Comparison of ENCODE assay signal across 10 mouse cellular contexts in genomic region chr6:148931281-148931680, GRCm38 (mm10). TPM values are rescaled to one million over a fixed set of nuclear protein-coding genes. Genes with fewer than 3 reads are reported as not detected.
DNase-seq lines count a peak whose midpoint lies in the region; ATAC-seq and TF ChIP-seq lines count a peak whose summit lies in the region.
"Had no signal": no experiment of that assay in that cellular context is flagged by ENCODE, and none has a peak within 500 bp of the region (broad histone marks: within the 10 kb centered on the region; RNA-seq: fewer than 3 reads in every experiment).

No protein-coding gene starts in this region.

- peaks cover 25% of the 10 kb centered on the region for H3K36me3 ChIP-seq in forebrain, embryonic 11.5 days (ENCODE audit: control insufficient read depth, insufficient read depth, low read length)
- H3K36me3 ChIP-seq in forebrain, embryonic 15.5 days, result peaks cover 39% of the 10 kb centered on the region
- H3K36me3 ChIP-seq in lung, postnatal 0 days (ENCODE audit: insufficient read depth, low read length), result peaks cover 23% of the 10 kb centered on the region

- DNase-seq in forebrain, embryonic 11.5 days (ENCODE audit: low spot score), result peak; percentile 73
- no peak for DNase-seq in lung, postnatal 0 days (ENCODE audit: low spot score)
- no peak for DNase-seq in lung, postnatal 4 days
- peak; percentile 43 for DNase-seq in NIH3T3 (ENCODE audit: low read depth)
- DNase-seq in MN1 (ENCODE audit: low spot score), result no peak
- DNase-seq in layer of hippocampus, postnatal 14 days (ENCODE audit: low spot score in 2 of 2), result no peak

- H3K4me3 ChIP-seq in forebrain, embryonic 11.5 days (ENCODE audit: low read depth, low read length), result no peak overlapping the region
- H3K4me3 ChIP-seq in forebrain, embryonic 15.5 days, result no peak overlapping the region
- no peak overlapping the region for H3K4me3 ChIP-seq in lung, postnatal 0 days (ENCODE audit: low read depth, low read length)
- H3K4me3 ChIP-seq: erythroblast, embryonic 14.5 days; myocyte had no signal

- no peak for ATAC-seq in forebrain, embryonic 11.5 days (replicated peaks; ENCODE audit: low FRiP score)
- ATAC-seq in forebrain, embryonic 15.5 days (replicated peaks), result no peak
- ATAC-seq in lung, postnatal 0 days, result no peak
- peak; percentile 54 for ATAC-seq in megakaryocyte-erythroid progenitor cell, adult 5-6 weeks (replicated peaks; ENCODE audit: low FRiP score, low TSS enrichment, poor library complexity, severe bottlenecking)

- H3K9ac ChIP-seq in forebrain, embryonic 11.5 days (ENCODE audit: low read length), result no peak overlapping the region
- H3K9ac ChIP-seq in forebrain, embryonic 15.5 days (replicated peaks), result no peak overlapping the region
- H3K9ac ChIP-seq in lung, postnatal 0 days (replicated peaks; ENCODE audit: low read depth), result no peak overlapping the region

- no peak overlapping the region for H3K4me2 ChIP-seq in forebrain, embryonic 11.5 days (ENCODE audit: low read depth, low read length, severe bottlenecking)
- H3K4me2 ChIP-seq in forebrain, embryonic 15.5 days (replicated peaks), result no peak overlapping the region
- H3K4me2 ChIP-seq in lung, postnatal 0 days (replicated peaks; ENCODE audit: low read depth, low read length), result no peak overlapping the region

- no peaks in the 10 kb centered on the region for H3K27me3 ChIP-seq in forebrain, embryonic 11.5 days (ENCODE audit: control insufficient read depth, insufficient read depth, low read length)
- no peaks in the 10 kb centered on the region for H3K27me3 ChIP-seq in forebrain, embryonic 15.5 days
- no peaks in the 10 kb centered on the region for H3K27me3 ChIP-seq in lung, postnatal 0 days (replicated peaks; ENCODE audit: insufficient read depth, low read length)

- no peak for TF ChIP-seq EP300 in lung, postnatal 0 days (IDR thresholded peaks at IDR 0.05)

- 85% methylated on average over 6 of the region's 6 CpGs for WGBS in forebrain, embryonic 11.5 days
- WGBS in forebrain, embryonic 15.5 days, result 81% methylated on average over 6 of the region's 6 CpGs
- 81% methylated on average over 6 of the region's 6 CpGs for WGBS in lung, postnatal 0 days

- no peak overlapping the region for H3K27ac ChIP-seq in forebrain, embryonic 11.5 days (ENCODE audit: low read depth, low read length)
- H3K27ac ChIP-seq in forebrain, embryonic 15.5 days (replicated peaks), result no peak overlapping the region
- H3K27ac ChIP-seq in lung, postnatal 0 days (ENCODE audit: low read length), result no peak overlapping the region

- H3K4me1 ChIP-seq in forebrain, embryonic 11.5 days (replicated peaks; ENCODE audit: control insufficient read depth, insufficient read depth, low read length), result no peaks in the 10 kb centered on the region
- no peaks in the 10 kb centered on the region for H3K4me1 ChIP-seq in forebrain, embryonic 15.5 days
- no peaks in the 10 kb centered on the region for H3K4me1 ChIP-seq in lung, postnatal 0 days (ENCODE audit: insufficient read depth, low read depth, low read length)

- H3K9me3 ChIP-seq in forebrain, embryonic 11.5 days (ENCODE audit: control insufficient read depth, low read length), result no peaks in the 10 kb centered on the region
- no peaks in the 10 kb centered on the region for H3K9me3 ChIP-seq in forebrain, embryonic 15.5 days
- no peaks in the 10 kb centered on the region for H3K9me3 ChIP-seq in lung, postnatal 0 days (ENCODE audit: low read length)

- TF ChIP-seq CTCF in lung, postnatal 0 days (IDR thresholded peaks at IDR 0.05), result peak; percentile 34

RNA-seq across cellular contexts. Expression of gene Sinhcaf, which starts 15.0 kb away (rescaled TPM):
- polyA plus RNA-seq in forebrain, embryonic 11.5 days (2014; fragmentation: Nextera tagmentation; extraction: Ambion mirVana), result 292 and 305 TPM in 2 replicates
- polyA plus RNA-seq in forebrain, embryonic 15.5 days (2015; fragmentation: Nextera tagmentation; extraction: Ambion mirVana), result 122 and 125 TPM in 2 replicates
- polyA plus RNA-seq in lung, postnatal 0 days (2015; fragmentation: Nextera tagmentation; extraction: Ambion mirVana), result 46.3 and 47.8 TPM in 2 replicates
- total RNA-seq in megakaryocyte-erythroid progenitor cell, adult 5-6 weeks (2014; fragmentation: Nextera tagmentation), result 32.1 and 46.3 TPM in 2 replicates
- 134 and 160 TPM in 2 replicates for total RNA-seq in megakaryocyte-erythroid progenitor cell, adult 5-6 weeks (2017)
- total RNA-seq in layer of hippocampus, postnatal 14 days (2021), result 1 to 10 TPM; 5.9 to 9.6 TPM

RNA-seq across cellular contexts. Expression of gene Caprin2, which starts 35.2 kb away (rescaled TPM):
- 14.1 and 15.8 TPM in 2 replicates for polyA plus RNA-seq in forebrain, embryonic 11.5 days (2014; fragmentation: Nextera tagmentation; extraction: Ambion mirVana)
- 9.9 and 10.6 TPM in 2 replicates for polyA plus RNA-seq in forebrain, embryonic 15.5 days (2015; fragmentation: Nextera tagmentation; extraction: Ambion mirVana)
- polyA plus RNA-seq in lung, postnatal 0 days (2015; fragmentation: Nextera tagmentation; extraction: Ambion mirVana), result 3.8 and 5.1 TPM in 2 replicates
- 37.8 and 42.2 TPM in 2 replicates for total RNA-seq in megakaryocyte-erythroid progenitor cell, adult 5-6 weeks (2014; fragmentation: Nextera tagmentation)
- total RNA-seq in megakaryocyte-erythroid progenitor cell, adult 5-6 weeks (2017), result 22.1 and 30.5 TPM in 2 replicates
- total RNA-seq in layer of hippocampus, postnatal 14 days (2021), result 10 to 100 TPM in 1 of 2 experiments, 1 to 10 TPM in 1; 7.7 to 11.2 TPM

Comparison
In these comparisons a context has a peak if more than half of its experiments do, and no peak if none do; other contexts are left out.
1. DNase-seq: peak in forebrain, embryonic 11.5 days (single experiment) and NIH3T3 (single experiment); none in lung, postnatal 0 days (single experiment), lung, postnatal 4 days (0 of 2), MN1 (single experiment) and layer of hippocampus, postnatal 14 days (0 of 2).